Mouse (Mus musculus) embryo, embryonic 10 days (tissue): ENCODE measurements around the gene Flrt2.

Experiments
- DNase-seq: peaks from one replicate; pipeline ENCODE4 v3.0.0-alpha.2; 2015; ENCODE audit warnings: low spot score

The Flrt2 gene

GRCm38 (mm10) chr12:95737571-95737970, 45.5 kb downstream of the Flrt2 start:
- no peak for DNase-seq

- DNase-seq = no peak
Observed at GRCm38 (mm10) chr12:95738031-95738430, 46.0 kb downstream of the Flrt2 start.

- DNase-seq = no peak
Observed at GRCm38 (mm10) chr12:95738491-95739135, 46.6 kb downstream of the Flrt2 start.

DNA sequence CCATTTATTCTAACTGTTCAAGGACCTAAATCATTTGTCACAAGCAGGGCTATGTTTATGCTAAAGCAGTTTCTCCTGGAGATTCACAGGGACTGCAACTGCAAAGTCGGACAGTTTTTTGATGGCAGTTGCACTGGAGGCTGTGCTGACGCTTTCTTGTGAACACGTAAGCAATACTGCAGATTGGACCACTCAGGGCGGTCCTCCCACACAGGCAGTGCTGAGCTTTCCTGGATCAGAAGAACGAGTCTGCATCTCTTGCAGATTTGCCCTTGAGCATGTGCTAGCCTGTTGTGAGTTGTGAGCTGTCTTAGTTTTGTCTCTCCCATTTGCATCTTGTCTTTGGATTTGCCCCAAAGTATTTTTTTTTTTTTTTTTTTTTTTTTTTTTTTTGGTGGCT, 47.7 kb downstream of the Flrt2 start:
- no peak for DNase-seq

- no peak for DNase-seq
Observed at GRCm38 (mm10) chr12:95741296-95741695, 49.3 kb downstream of the Flrt2 start.

DNA sequence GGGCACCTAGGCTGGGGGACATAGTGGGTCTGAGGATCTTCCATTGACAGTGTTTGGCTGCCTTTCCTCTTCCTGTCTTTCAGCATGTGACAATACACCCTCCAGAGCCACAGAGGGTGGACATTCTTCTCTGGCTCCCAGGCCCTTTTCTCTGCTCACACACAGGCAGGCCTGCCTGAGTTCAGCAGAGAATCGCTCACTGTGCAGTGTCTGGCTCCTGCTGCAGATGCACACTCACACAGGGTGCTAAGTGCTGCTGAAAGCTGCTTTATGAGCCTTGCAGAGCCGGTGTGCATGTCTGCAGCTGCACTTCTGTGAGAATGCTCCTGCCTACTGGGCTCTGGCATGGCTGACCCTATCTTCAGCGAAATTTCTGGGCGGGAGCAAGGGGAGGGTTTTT, 52.3 kb downstream of the Flrt2 start:
- DNase-seq = no peak

DNA sequence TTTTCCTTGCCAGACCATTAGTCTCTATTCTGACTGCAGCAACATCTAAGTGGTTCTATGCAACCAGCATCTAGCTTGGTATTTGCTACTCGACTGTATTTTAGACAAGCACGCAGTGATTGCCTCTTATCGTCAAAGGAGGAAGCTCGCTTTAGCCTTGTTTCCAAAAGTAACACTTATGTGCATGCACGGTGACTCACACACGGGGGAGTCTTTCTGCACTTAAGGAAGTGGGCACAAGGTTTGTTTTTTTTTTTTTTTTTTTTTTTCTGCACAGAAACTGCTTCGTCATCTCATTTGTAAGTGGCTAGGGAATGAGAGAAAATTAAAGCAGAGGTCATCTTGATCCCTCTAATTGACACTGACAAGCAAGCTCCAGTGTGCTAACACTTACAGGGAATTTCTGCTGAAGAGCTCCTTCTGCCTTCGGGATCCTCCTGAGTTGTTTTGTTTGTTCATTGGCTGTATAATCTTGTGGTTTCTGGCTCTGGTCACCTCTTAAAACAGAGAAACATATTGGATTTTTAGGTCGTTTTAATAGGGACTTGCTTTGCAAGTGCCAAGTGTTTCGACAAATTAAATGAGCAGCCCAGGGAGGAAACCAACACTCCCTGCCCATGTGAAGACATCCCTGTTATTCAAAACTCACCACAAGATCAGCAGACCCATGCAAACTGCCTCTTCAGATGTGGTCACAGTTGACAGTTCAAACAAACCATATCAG, 55.0 kb downstream of the Flrt2 start:
- DNase-seq = no peak

DNA sequence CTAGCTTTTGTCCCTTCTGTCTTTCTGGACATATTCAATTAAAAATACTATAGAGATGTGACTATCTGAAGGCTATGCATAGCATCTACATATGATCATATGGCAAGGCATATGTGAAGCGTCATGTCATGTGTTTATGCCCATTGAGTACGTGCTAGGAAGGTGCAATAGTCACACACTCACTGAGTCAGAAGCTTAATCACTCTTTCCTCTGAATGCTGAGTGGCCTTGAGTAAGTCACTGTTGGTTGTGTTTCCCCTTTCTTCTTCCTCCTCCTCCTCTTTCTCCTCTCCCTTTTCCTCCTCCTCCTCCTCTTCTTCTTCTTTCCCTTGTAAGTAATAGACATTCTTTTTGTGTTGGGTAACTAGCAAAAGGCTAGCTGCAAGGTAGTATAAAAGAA, 56.7 kb downstream of the Flrt2 start:
- no peak for DNase-seq

DNA sequence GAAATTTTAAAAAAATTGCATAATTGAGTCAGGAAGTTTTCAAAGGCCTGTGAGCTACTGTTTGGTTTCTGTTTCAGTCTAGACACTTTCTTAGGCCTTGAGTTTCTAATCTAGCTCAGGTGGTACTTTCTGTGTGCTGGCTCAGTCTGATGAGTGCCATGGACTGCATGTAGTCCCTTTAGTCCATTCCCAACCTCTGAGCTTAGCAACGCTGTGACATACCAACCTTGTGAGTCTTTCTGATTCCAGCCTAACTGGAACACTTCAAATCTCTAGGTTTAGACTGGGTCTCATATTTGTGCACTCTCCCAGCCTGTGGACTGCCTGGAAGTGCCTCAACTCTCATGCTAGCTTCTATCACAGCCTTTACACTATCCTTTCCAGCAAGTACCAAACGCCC, 57.2 kb downstream of the Flrt2 start:
- no peak for DNase-seq

DNA sequence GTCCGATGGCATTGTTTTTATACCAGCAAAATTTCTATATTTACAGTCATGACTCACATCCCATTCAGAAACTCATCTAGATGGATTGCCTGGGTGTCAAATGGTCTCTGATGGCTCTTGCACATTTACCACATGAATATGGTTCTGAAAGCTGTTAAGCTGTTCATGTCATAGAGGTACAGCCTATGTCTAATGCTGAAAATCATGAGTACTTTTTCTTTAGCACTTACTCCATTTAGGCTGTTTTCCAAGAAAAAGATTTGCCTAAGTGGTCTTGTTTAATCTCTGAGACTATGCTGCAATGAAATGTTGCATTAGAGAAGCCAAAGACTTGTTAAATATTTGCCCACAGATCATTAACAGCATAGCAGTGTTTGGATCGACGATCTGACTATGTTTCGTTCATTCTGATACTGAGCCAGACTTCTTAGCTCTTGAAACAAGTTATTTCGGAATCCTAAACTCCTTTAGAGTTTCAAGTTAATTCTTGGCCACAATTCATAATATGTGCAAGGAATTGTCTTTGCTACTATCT, 67.3 kb downstream of the Flrt2 start:
- no peak for DNase-seq

DNA sequence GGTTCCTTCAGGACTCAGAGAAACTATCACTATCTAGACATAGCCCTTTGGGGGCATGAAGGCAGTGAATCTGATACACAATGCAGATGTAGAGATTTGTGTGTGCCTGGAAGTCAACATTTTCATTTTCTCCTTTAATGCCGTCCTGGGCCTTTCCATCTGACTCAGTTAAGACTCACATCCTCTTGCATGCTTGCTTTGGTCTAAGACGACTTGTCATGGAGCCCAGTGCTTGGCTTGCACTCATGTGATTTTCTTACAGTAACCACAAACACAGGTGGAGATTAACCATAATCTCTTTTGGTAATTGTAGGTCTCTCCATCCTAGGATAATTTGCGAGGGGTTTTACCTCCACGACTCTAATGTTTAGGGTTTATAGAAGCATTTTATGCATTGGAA, 73.2 kb downstream of the Flrt2 start:
- DNase-seq = no peak

DNA sequence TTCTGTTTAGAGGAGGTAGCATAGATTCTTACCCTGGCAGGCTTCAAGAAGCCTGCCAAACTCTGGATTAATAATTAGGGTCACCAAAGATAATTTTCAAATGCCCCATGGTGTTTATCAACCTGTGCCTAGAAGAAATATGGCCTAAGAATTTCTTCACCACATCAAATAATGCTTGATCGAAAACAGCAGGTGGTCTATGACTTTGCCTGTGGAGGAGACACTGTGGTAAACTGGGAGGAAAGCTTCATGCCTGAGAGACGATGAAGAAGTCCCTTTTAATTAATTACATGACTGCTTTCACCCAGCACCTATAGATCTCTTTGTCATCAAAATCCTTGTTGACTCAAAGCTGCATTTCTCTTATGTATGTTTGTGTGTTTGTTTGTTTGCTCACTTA, 77.0 kb downstream of the Flrt2 start:
- no peak for DNase-seq

DNA sequence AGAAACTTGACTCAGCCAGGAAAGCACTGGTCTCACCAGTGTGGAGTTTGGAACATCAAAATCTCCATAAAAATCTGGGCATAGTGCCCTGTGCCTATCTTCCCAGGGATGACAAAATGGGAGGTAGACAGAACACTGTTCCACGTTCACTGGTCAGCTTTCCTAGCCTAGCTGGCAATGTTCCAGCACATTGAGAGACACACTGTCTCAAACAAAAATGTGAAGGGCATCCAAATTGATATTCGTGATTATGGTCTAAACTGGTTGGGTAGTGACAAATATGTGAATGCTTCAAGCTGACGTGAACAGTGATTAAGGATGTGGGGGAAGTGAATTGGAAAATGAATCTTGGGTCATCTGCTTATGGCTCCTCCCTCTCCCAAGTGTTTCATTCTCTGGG, 78.2 kb downstream of the Flrt2 start:
- DNase-seq = no peak

GRCm38 (mm10) chr12:95790146-95790545, 98.1 kb downstream of the Flrt2 start:
- DNase-seq = no peak

DNA sequence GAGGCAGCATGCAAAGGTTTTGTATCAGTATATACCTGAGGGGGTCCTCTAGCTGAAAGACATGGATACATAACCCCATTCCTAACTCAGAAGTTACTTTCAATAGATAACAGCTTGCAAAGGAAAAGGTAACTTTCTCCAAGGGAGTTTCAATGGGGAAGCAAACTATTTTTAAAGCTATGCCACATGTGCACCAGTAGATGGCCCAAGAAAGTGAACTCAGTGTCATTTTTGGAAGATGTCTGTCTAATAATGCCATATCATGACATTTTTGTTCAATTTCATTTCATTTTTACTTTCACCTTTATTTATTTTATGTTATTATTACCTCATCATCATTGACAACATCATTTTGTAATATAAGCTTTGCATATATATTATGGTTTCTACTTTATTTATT, 124.6 kb downstream of the Flrt2 start:
- DNase-seq = no peak
